Mouse (Mus musculus) liver, embryonic 14.5 days (tissue): ENCODE results near the gene Clcnka. TPM values are rescaled to one million over a fixed set of nuclear protein-coding genes. Genes with fewer than 3 reads are reported as not detected.

Source experiments
- ATAC-seq: fragments of 200-750 bp; cut with Nextera tagmentation; 2 replicates; pipeline ENCODE4 v1.8.0; 2017; ENCODE audit warnings: moderate number of reproducible peaks, mild to moderate bottlenecking, moderate library complexity; ENCODE audit not compliant: insufficient read depth
- DNase-seq, 3 experiments: peaks; one replicate each; pipeline ENCODE4 v3.0.0-alpha.2; 2012 to 2013; ENCODE audit warnings: low read depth in 3 of 3, low spot score in 3 of 3
- H3K27ac ChIP-seq: fragments of 300-500 bp; sonication (generic); 2 replicates; pipeline ENCODE4 v1.5.1; 2014; ENCODE audit warnings: moderate library complexity, mild to moderate bottlenecking, control low read depth, inconsistent platforms
- H3K27me3 ChIP-seq: fragments of 300-500 bp; sonication (generic); 2 replicates; pipeline ENCODE4 v1.6.1; 2014; ENCODE audit warnings: mild to moderate bottlenecking, low read length, moderate library complexity; ENCODE audit not compliant: control insufficient read depth, insufficient read depth
- H3K36me3 ChIP-seq: fragments of 300-500 bp; sonication (generic); replicated peaks from 2 replicates; pipeline ENCODE4 v1.6.1; 2014; ENCODE audit warnings: low read depth; ENCODE audit not compliant: control insufficient read depth, insufficient read depth
- H3K4me1 ChIP-seq, 2 experiments: fragments of 200-500 bp in 1 of 2; fragments of 300-500 bp in 1 of 2; sonication (generic) in 1 of 2; replicated peaks; 2 replicates each; pipeline ENCODE4 v1.6.1; 2012 to 2014; ENCODE audit warnings: antibody characterized with exemption in 1 of 2, inconsistent platforms in 1 of 2, low read length in 1 of 2; ENCODE audit not compliant: control insufficient read depth in 2 of 2, insufficient read depth in 2 of 2
- H3K4me2 ChIP-seq: fragments of 300-500 bp; sonication (generic); 2 replicates; pipeline ENCODE4 v1.6.1; 2014; ENCODE audit warnings: low read depth, mild to moderate bottlenecking, control low read depth, moderate library complexity
- H3K4me3 ChIP-seq, 2 experiments: fragments of 200-500 bp in 1 of 2; fragments of 300-500 bp in 1 of 2; sonication (generic) in 1 of 2; 2 replicates each; pipeline ENCODE4 v1.5.1; 2012 to 2014; ENCODE audit warnings: low read depth in 2 of 2, low read length in 2 of 2, mild to moderate bottlenecking in 2 of 2, control low read depth in 1 of 2, inconsistent platforms in 1 of 2, moderate library complexity in 1 of 2; ENCODE audit not compliant: insufficient read depth in 1 of 2
- H3K9ac ChIP-seq: fragments of 300-500 bp; sonication (generic); replicated peaks from 2 replicates; pipeline ENCODE4 v1.6.1; 2014; ENCODE audit warnings: mild to moderate bottlenecking, control low read depth, moderate library complexity
- H3K9me3 ChIP-seq: fragments of 300-500 bp; sonication (generic); 2 replicates; pipeline ENCODE4 v1.6.1; 2016; ENCODE audit warnings: low read length, mixed read lengths; ENCODE audit not compliant: control insufficient read depth
- CTCF ChIP-seq: IDR thresholded peaks from 2 replicates; pipeline ENCODE4 v1.5.1; 2016; ENCODE audit warnings: antibody characterized with exemption, low read depth, control low read depth
- EP300 ChIP-seq: IDR thresholded peaks from 2 replicates; pipeline ENCODE4 v1.6.1; 2016; ENCODE audit warnings: antibody characterized with exemption, low read depth
- WGBS: fragments of 180-500 bp; shearing (Covaris S2); extraction: QIAGEN DNeasy Blood & Tissue Kit; methylation state at CpG from one replicate; pipeline ENCODE4 v1.1.7; 2014; ENCODE audit not compliant: insufficient replicate concordance; 5-methylcytosine and 5-hydroxymethylcytosine counted together
- microRNA-seq: library from miRNA; unstranded; fragments of <30 nt; microRNA quantifications from one replicate; pipeline ENCODE4, GENCODE M21; 2016
- polyA plus RNA-seq, 2 experiments: library from polyadenylated mRNA; depleted of rRNA in 1 of 2; stranded (reverse) in 1 of 2; unstranded in 1 of 2; fragments of >200 nt; fragmentation: Nextera tagmentation in 1 of 2; extraction: Ambion mirVana in 1 of 2; gene quantifications; 2 replicates each; pipeline versions ENCODE4 v1.2.1 to v1.2.3; 2012 to 2014

Gene Clcnka
- polyA plus RNA-seq, 2 experiments = not detected

- TF ChIP-seq CTCF = no peak
- no peaks in the 10 kb centered on the region for H3K9me3 ChIP-seq
- H3K4me2 ChIP-seq = no peak overlapping the region
- ATAC-seq (no peak), DNase-seq (no peak)
- H3K4me1 ChIP-seq = no peaks in the 10 kb centered on the region
- no peak overlapping the region for H3K27ac ChIP-seq
- no peak overlapping the region for H3K9ac ChIP-seq
- 45% methylated on average over 6 of the region's 6 CpGs for WGBS
- H3K36me3 ChIP-seq = no peaks in the 10 kb centered on the region
- no peaks in the 10 kb centered on the region for H3K27me3 ChIP-seq
- H3K4me3 ChIP-seq = no peak overlapping the region
Observed at GRCm38 (mm10) chr4:141337986-141338385, 60.5 kb downstream of the Clcnka start.

GRCm38 (mm10) chr4:141336196-141336595 is 62.3 kb downstream of the Clcnka start:
- WGBS = 55% methylated on average over 6 of the region's 6 CpGs
- Histone ChIP-seq H3K9me3 (no peaks in the 10 kb centered on the region), H3K9ac (no peak overlapping the region), H3K27ac (no peak overlapping the region), H3K36me3 (no peaks in the 10 kb centered on the region), H3K27me3 (no peaks in the 10 kb centered on the region), H3K4me3 (no peak overlapping the region), H3K4me2 (no peak overlapping the region), H3K4me1 (no peaks in the 10 kb centered on the region)
- ATAC-seq = no peak
- no peak for TF ChIP-seq CTCF
- TF ChIP-seq EP300 = no peak
- DNase-seq = no peak

- TF ChIP-seq EP300 = no peak
- TF ChIP-seq CTCF = no peak
- Histone ChIP-seq H3K27ac (no peak overlapping the region), H3K4me2 (no peak overlapping the region), H3K27me3 (no peaks in the 10 kb centered on the region), H3K9ac (no peak overlapping the region), H3K4me3 (no peak overlapping the region), H3K9me3 (no peaks in the 10 kb centered on the region), H3K36me3 (no peaks in the 10 kb centered on the region), H3K4me1 (no peaks in the 10 kb centered on the region)
- WGBS = 16% methylated on average over 3 of the region's 3 CpGs
- ATAC-seq (no peak), DNase-seq (no peak)
Observed at GRCm38 (mm10) chr4:141335263-141335796, 63.2 kb downstream of the Clcnka start.

- H3K9ac ChIP-seq = no peak overlapping the region
- no peaks in the 10 kb centered on the region for H3K4me1 ChIP-seq
- no peak overlapping the region for H3K27ac ChIP-seq
- no peaks in the 10 kb centered on the region for H3K9me3 ChIP-seq
- 58% methylated on average over 5 of the region's 5 CpGs for WGBS
- H3K36me3 ChIP-seq = no peaks in the 10 kb centered on the region
- DNase-seq (no peak), ATAC-seq (no peak)
- no peak overlapping the region for H3K4me2 ChIP-seq
- H3K4me3 ChIP-seq = no peak overlapping the region
- no peaks in the 10 kb centered on the region for H3K27me3 ChIP-seq
- TF ChIP-seq CTCF (no peak), EP300 (no peak)
Observed at GRCm38 (mm10) chr4:141334695-141335094, 63.8 kb downstream of the Clcnka start.

Small RNAs within 50 kb of the gene (microRNA-seq; reads per million reads assigned to microRNA genes)
- not detected for gene Gm25690

Other genes starting within 250 kb of the Clcnka start
- gene Rsg1, start 184.8 kb downstream of the Clcnka start, polyA plus RNA-seq (2012; rRNA removed) = 0.78 and 0.87 TPM in 2 replicates
- gene Rsg1, start 184.8 kb downstream of the Clcnka start, polyA plus RNA-seq (2014; fragmentation: Nextera tagmentation; extraction: Ambion mirVana) = 0.56 and 1.2 TPM in 2 replicates
- 0.88 and 0.92 TPM in 2 replicates for gene Arhgef19, start 159.2 kb downstream of the Clcnka start, polyA plus RNA-seq (2012; rRNA removed)
- 0.57 and 0.72 TPM in 2 replicates for gene Arhgef19, start 159.2 kb downstream of the Clcnka start, polyA plus RNA-seq (2014; fragmentation: Nextera tagmentation; extraction: Ambion mirVana)
- gene Epha2, start 97.5 kb downstream of the Clcnka start, polyA plus RNA-seq (2012; rRNA removed) = 1.6 TPM in 2 replicates
- 0.29 and 0.45 TPM in 2 replicates for gene Epha2, start 97.5 kb downstream of the Clcnka start, polyA plus RNA-seq (2014; fragmentation: Nextera tagmentation; extraction: Ambion mirVana)
- 0.03 and 0.09 TPM in 2 replicates for gene Fam131c, start 30.5 kb downstream of the Clcnka start, polyA plus RNA-seq (2012; rRNA removed)
- 0.09 TPM in 1 of 2 replicates, not detected in the other for gene Fam131c, start 30.5 kb downstream of the Clcnka start, polyA plus RNA-seq (2014; fragmentation: Nextera tagmentation; extraction: Ambion mirVana)
- not detected in 2 replicates for gene Clcnkb, start 17.3 kb upstream of the Clcnka start, polyA plus RNA-seq (2012; rRNA removed)
- not detected in 2 replicates for gene Clcnkb, start 17.3 kb upstream of the Clcnka start, polyA plus RNA-seq (2014; fragmentation: Nextera tagmentation; extraction: Ambion mirVana)
- 0.06 and 0.11 TPM in 2 replicates for gene Hspb7, start 22.1 kb upstream of the Clcnka start, polyA plus RNA-seq (2012; rRNA removed)
- gene Hspb7, start 22.1 kb upstream of the Clcnka start, polyA plus RNA-seq (2014; fragmentation: Nextera tagmentation; extraction: Ambion mirVana) = not detected in 2 replicates
- gene Srarp, start 37.4 kb upstream of the Clcnka start, polyA plus RNA-seq (2012; rRNA removed) = not detected in 2 replicates
- gene Srarp, start 37.4 kb upstream of the Clcnka start, polyA plus RNA-seq (2014; fragmentation: Nextera tagmentation; extraction: Ambion mirVana) = not detected in 2 replicates
- 8.7 and 9.1 TPM in 2 replicates for gene Zbtb17, start 45.9 kb upstream of the Clcnka start, polyA plus RNA-seq (2012; rRNA removed)
- 5.1 and 7.1 TPM in 2 replicates for gene Zbtb17, start 45.9 kb upstream of the Clcnka start, polyA plus RNA-seq (2014; fragmentation: Nextera tagmentation; extraction: Ambion mirVana)
- 2.5 and 4.0 TPM in 2 replicates for gene Spen, start 139.9 kb upstream of the Clcnka start, polyA plus RNA-seq (2012; rRNA removed)
- gene Spen, start 139.9 kb upstream of the Clcnka start, polyA plus RNA-seq (2014; fragmentation: Nextera tagmentation; extraction: Ambion mirVana) = 3.4 and 3.8 TPM in 2 replicates
- gene Fblim1, start 207.4 kb upstream of the Clcnka start, polyA plus RNA-seq (2012; rRNA removed) = 1.1 and 2.0 TPM in 2 replicates
- gene Fblim1, start 207.4 kb upstream of the Clcnka start, polyA plus RNA-seq (2014; fragmentation: Nextera tagmentation; extraction: Ambion mirVana) = 0.77 and 0.95 TPM in 2 replicates
- gene Tmem82, start 219.9 kb upstream of the Clcnka start, polyA plus RNA-seq (2012; rRNA removed) = 2.1 and 2.6 TPM in 2 replicates
- gene Tmem82, start 219.9 kb upstream of the Clcnka start, polyA plus RNA-seq (2014; fragmentation: Nextera tagmentation; extraction: Ambion mirVana) = 2.2 and 2.7 TPM in 2 replicates
- 0.03 TPM in 2 replicates for gene Slc25a34, start 225.1 kb upstream of the Clcnka start, polyA plus RNA-seq (2012; rRNA removed)
- gene Slc25a34, start 225.1 kb upstream of the Clcnka start, polyA plus RNA-seq (2014; fragmentation: Nextera tagmentation; extraction: Ambion mirVana) = not detected in 2 replicates